Mouse (Mus musculus) brain, embryonic 14.5 days (tissue): ENCODE measurements at regions not wholly inside any gene's neighbourhood (a gene's known extent, or its start where the extent isn't known, plus 50 kb on each side); places are given as distances from the start of the nearest gene placed in this dataset.

Experiments used
- CTCF ChIP-seq: fragments of 200-500 bp; IDR thresholded peaks from 2 replicates; pipeline ENCODE4 v1.5.1; 2012; ENCODE audit warnings: inconsistent platforms, mild to moderate bottlenecking, moderate library complexity, borderline replicate concordance; ENCODE audit not compliant: insufficient read depth, insufficient read length; ENCODE audit errors: extremely low read depth
- POLR2A ChIP-seq: fragments of 200-500 bp; IDR thresholded peaks from 2 replicates; pipeline ENCODE4 v1.6.1; 2012; ENCODE audit warnings: mild to moderate bottlenecking, inconsistent platforms, borderline replicate concordance; ENCODE audit not compliant: poor library complexity, insufficient read depth, insufficient read length, severe bottlenecking; ENCODE audit errors: extremely low read depth

DNA sequence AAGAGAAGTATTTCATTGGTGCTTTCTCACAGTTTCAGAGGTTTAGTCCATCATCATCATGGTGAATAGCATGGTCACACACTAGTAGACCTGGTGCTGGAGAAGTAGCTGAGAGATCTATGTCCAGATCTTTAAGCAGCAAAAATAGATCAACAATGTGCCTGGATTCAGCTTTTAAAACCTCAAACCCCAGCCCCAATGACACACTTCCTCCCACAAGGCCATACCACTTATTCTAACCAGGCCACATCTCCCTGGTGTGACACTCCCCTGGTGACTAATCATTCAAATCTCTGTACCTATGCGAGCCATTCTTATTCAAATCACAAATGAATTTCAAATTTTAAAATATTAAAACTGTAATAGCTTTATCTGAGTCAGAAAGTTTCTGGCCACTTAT, 434.3 kb upstream of the Pik3r1 start:
- TF ChIP-seq POLR2A (no peak), CTCF (no peak)
